Mouse (Mus musculus) midbrain, embryonic 14.5 days (tissue): ENCODE measurements around the gene Cdt1. TPM values are rescaled to one million over a fixed set of nuclear protein-coding genes. Genes with fewer than 3 reads are reported as not detected.
A peak's percentile ranks its signal among the peaks of the same experiment; 100 is the strongest.

Experiments
- ATAC-seq: fragments of 200-750 bp; cut with Nextera tagmentation; 2 replicates; pipeline ENCODE4 v1.8.0; 2017; ENCODE audit warnings: moderate number of reproducible peaks, moderate library complexity; ENCODE audit not compliant: low FRiP score, low TSS enrichment
- DNase-seq: peaks from one replicate; pipeline ENCODE4 v3.0.0-alpha.2; 2015
- H3K27ac ChIP-seq: fragments of 300-500 bp; sonication (generic); replicated peaks from 2 replicates; pipeline ENCODE4 v1.5.1; 2014; ENCODE audit warnings: mild to moderate bottlenecking, low read depth, low read length, moderate library complexity
- H3K27me3 ChIP-seq: fragments of 300-500 bp; sonication (generic); 2 replicates; pipeline ENCODE4 v1.6.1; 2014; ENCODE audit warnings: low read length, control low read depth, mixed read lengths; ENCODE audit not compliant: control insufficient read depth, insufficient read depth
- H3K36me3 ChIP-seq: fragments of 300-500 bp; sonication (generic); 2 replicates; pipeline ENCODE4 v1.6.1; 2014; ENCODE audit warnings: low read length, control low read depth; ENCODE audit not compliant: control insufficient read depth, insufficient read depth
- H3K4me1 ChIP-seq: fragments of 300-500 bp; sonication (generic); 2 replicates; pipeline ENCODE4 v1.6.1; 2014; ENCODE audit warnings: mild to moderate bottlenecking, antibody characterized with exemption, low read length, control low read depth; ENCODE audit not compliant: control insufficient read depth, insufficient read depth
- H3K4me2 ChIP-seq: fragments of 300-500 bp; sonication (generic); 2 replicates; pipeline ENCODE4 v1.6.1; 2014; ENCODE audit warnings: mild to moderate bottlenecking, low read length, moderate library complexity
- H3K4me3 ChIP-seq: fragments of 300-500 bp; sonication (generic); replicated peaks from 2 replicates; pipeline ENCODE4 v1.5.1; 2014; ENCODE audit warnings: low read depth, low read length
- H3K9ac ChIP-seq: fragments of 300-500 bp; sonication (generic); replicated peaks from 2 replicates; pipeline ENCODE4 v1.6.1; 2014; ENCODE audit warnings: mild to moderate bottlenecking, low read length, moderate library complexity
- H3K9me3 ChIP-seq: fragments of 300-500 bp; sonication (generic); 2 replicates; pipeline ENCODE4 v1.6.1; 2016; ENCODE audit warnings: low read length, control low read depth, mixed read lengths; ENCODE audit not compliant: control insufficient read depth
- WGBS: fragments of 180-500 bp; shearing (Covaris S2); extraction: QIAGEN DNeasy Blood & Tissue Kit; methylation state at CpG from one replicate; pipeline ENCODE4 v1.1.7; 2014; 5-methylcytosine and 5-hydroxymethylcytosine counted together
- polyA plus RNA-seq: library from polyadenylated mRNA; unstranded; fragments of >200 nt; fragmentation: Nextera tagmentation; extraction: Ambion mirVana; gene quantifications from 2 replicates; pipeline ENCODE4 v1.2.1, GENCODE M21; 2014

Gene Cdt1
- polyA plus RNA-seq, 1 experiment from 2014 or later = 7.6 TPM

GRCm38 (mm10) chr8:122585411-122585891 lies 17.6 kb downstream of the Cdt1 start:
- H3K4me3 ChIP-seq = no peak overlapping the region

GRCm38 (mm10) chr8:122586171-122586570 lies 18.4 kb downstream of the Cdt1 start:
- Histone ChIP-seq H3K4me3 (no peak overlapping the region), H3K4me2 (no peak overlapping the region), H3K27ac (no peak overlapping the region), H3K9me3 (no peaks in the 10 kb centered on the region), H3K9ac (no peak overlapping the region), H3K36me3 (no peaks in the 10 kb centered on the region), H3K27me3 (no peaks in the 10 kb centered on the region), H3K4me1 (no peaks in the 10 kb centered on the region)
- ATAC-seq (no peak), DNase-seq (peak; percentile 50)
- WGBS = 56% methylated on average over 7 of the region's 7 CpGs

More at GRCm38 (mm10) chr8:122585411-122585891, 17.6 kb downstream of the Cdt1 start:
- DNase-seq = no peak
- no peaks in the 10 kb centered on the region for H3K4me1 ChIP-seq
- 78% methylated on average over 14 of the region's 14 CpGs for WGBS
- H3K9me3 ChIP-seq = no peaks in the 10 kb centered on the region
- H3K27me3 ChIP-seq = no peaks in the 10 kb centered on the region
- no peaks in the 10 kb centered on the region for H3K36me3 ChIP-seq
- H3K9ac ChIP-seq = no peak overlapping the region
- no peak overlapping the region for H3K27ac ChIP-seq
- ATAC-seq = no peak
- no peak overlapping the region for H3K4me2 ChIP-seq

GRCm38 (mm10) chr8:122586749-122587148 lies 18.9 kb downstream of the Cdt1 start:
- H3K27me3 ChIP-seq = no peaks in the 10 kb centered on the region
- no peak overlapping the region for H3K27ac ChIP-seq
- H3K9me3 ChIP-seq = no peaks in the 10 kb centered on the region
- no peaks in the 10 kb centered on the region for H3K4me1 ChIP-seq
- H3K4me3 ChIP-seq = no peak overlapping the region
- H3K9ac ChIP-seq = no peak overlapping the region
- H3K36me3 ChIP-seq = no peaks in the 10 kb centered on the region
- no peak overlapping the region for H3K4me2 ChIP-seq
- no peak for ATAC-seq
- 90% methylated on average over 10 of the region's 10 CpGs for WGBS
- DNase-seq = no peak

- 78% methylated on average over 12 of the region's 12 CpGs for WGBS
- Histone ChIP-seq H3K4me2 (no peak overlapping the region), H3K4me3 (no peak overlapping the region), H3K36me3 (peaks cover 7% of the 10 kb centered on the region; the same call in 1 of the 2 replicates), H3K9ac (no peak overlapping the region), H3K27ac (no peak overlapping the region), H3K27me3 (no peaks in the 10 kb centered on the region), H3K4me1 (no peaks in the 10 kb centered on the region), H3K9me3 (no peaks in the 10 kb centered on the region)
- ATAC-seq (no peak), DNase-seq (no peak)
Measured at GRCm38 (mm10) chr8:122593240-122593639, 25.4 kb downstream of the Cdt1 start.

GRCm38 (mm10) chr8:122593783-122594507 lies 26.1 kb downstream of the Cdt1 start:
- Histone ChIP-seq H3K9ac (no peak overlapping the region), H3K36me3 (peaks cover 7% of the 10 kb centered on the region; the same call in 1 of the 2 replicates), H3K27me3 (no peaks in the 10 kb centered on the region), H3K4me2 (no peak overlapping the region), H3K4me1 (no peaks in the 10 kb centered on the region), H3K9me3 (no peaks in the 10 kb centered on the region), H3K4me3 (no peak overlapping the region), H3K27ac (no peak overlapping the region)
- DNase-seq (no peak), ATAC-seq (no peak)
- WGBS = 77% methylated on average over 19 of the region's 19 CpGs

- Histone ChIP-seq H3K36me3 (peaks cover 7% of the 10 kb centered on the region; the same call in 1 of the 2 replicates), H3K4me1 (no peaks in the 10 kb centered on the region), H3K27ac (no peak overlapping the region), H3K4me3 (no peak overlapping the region), H3K9me3 (no peaks in the 10 kb centered on the region), H3K9ac (no peak overlapping the region), H3K4me2 (no peak overlapping the region), H3K27me3 (no peaks in the 10 kb centered on the region)
- no peak for DNase-seq
- ATAC-seq = no peak
- WGBS = 49% methylated on average over 4 of the region's 4 CpGs
Measured at GRCm38 (mm10) chr8:122596031-122596430, 28.2 kb downstream of the Cdt1 start.

GRCm38 (mm10) chr8:122600666-122601065 lies 32.9 kb downstream of the Cdt1 start:
- no peak for ATAC-seq
- Histone ChIP-seq H3K27ac (no peak overlapping the region), H3K27me3 (no peaks in the 10 kb centered on the region), H3K36me3 (no peaks in the 10 kb centered on the region), H3K4me3 (no peak overlapping the region), H3K4me2 (no peak overlapping the region), H3K9me3 (no peaks in the 10 kb centered on the region), H3K4me1 (no peaks in the 10 kb centered on the region), H3K9ac (no peak overlapping the region)
- 91% methylated on average over 9 of the region's 9 CpGs for WGBS
- no peak for DNase-seq

- Histone ChIP-seq H3K4me3 (no peak overlapping the region), H3K27ac (no peak overlapping the region), H3K4me2 (no peak overlapping the region), H3K36me3 (no peaks in the 10 kb centered on the region), H3K4me1 (no peaks in the 10 kb centered on the region), H3K27me3 (no peaks in the 10 kb centered on the region), H3K9ac (no peak overlapping the region), H3K9me3 (no peaks in the 10 kb centered on the region)
- WGBS = 86% methylated on average over 1 of the region's 1 CpGs
- ATAC-seq = no peak
- no peak for DNase-seq
Measured at GRCm38 (mm10) chr8:122604640-122605039, 36.8 kb downstream of the Cdt1 start.

GRCm38 (mm10) chr8:122605367-122605766 lies 37.6 kb downstream of the Cdt1 start:
- no peak for ATAC-seq
- H3K4me3 ChIP-seq = no peak overlapping the region
- 86% methylated on average over 4 of the region's 4 CpGs for WGBS

More at GRCm38 (mm10) chr8:122605367-122605766, 37.6 kb downstream of the Cdt1 start:
- Histone ChIP-seq H3K36me3 (no peaks in the 10 kb centered on the region), H3K27me3 (no peaks in the 10 kb centered on the region), H3K27ac (no peak overlapping the region), H3K9ac (no peak overlapping the region), H3K9me3 (no peaks in the 10 kb centered on the region), H3K4me1 (no peaks in the 10 kb centered on the region), H3K4me2 (no peak overlapping the region)
- DNase-seq = no peak
